Mouse (Mus musculus) embryonic facial prominence, embryonic 13.5 days (tissue): ENCODE results near the gene Slc41a2. TPM values are rescaled to one million over a fixed set of nuclear protein-coding genes. Genes with fewer than 3 reads are reported as not detected.

Experiments
- ATAC-seq: fragments of 200-750 bp; cut with Nextera tagmentation; 2 replicates; pipeline ENCODE4 v1.8.0; 2017; ENCODE audit warnings: low read depth; ENCODE audit not compliant: insufficient number of reproducible peaks, insufficient read depth, low FRiP score, low TSS enrichment
- H3K27ac ChIP-seq: fragments of 300-500 bp; sonication (generic); 2 replicates; pipeline ENCODE4 v1.5.1; 2015; ENCODE audit warnings: moderate library complexity, mild to moderate bottlenecking, inconsistent platforms
- H3K27me3 ChIP-seq: fragments of 300-500 bp; sonication (generic); 2 replicates; pipeline ENCODE4 v1.6.1; 2015; ENCODE audit warnings: mild to moderate bottlenecking, inconsistent platforms
- H3K36me3 ChIP-seq: fragments of 300-500 bp; sonication (generic); 2 replicates; pipeline ENCODE4 v1.6.1; 2015; ENCODE audit warnings: mild to moderate bottlenecking, inconsistent platforms
- H3K4me1 ChIP-seq: fragments of 300-500 bp; sonication (generic); 2 replicates; pipeline ENCODE4 v1.6.1; 2015; ENCODE audit warnings: inconsistent platforms
- H3K4me2 ChIP-seq: fragments of 300-500 bp; sonication (generic); 2 replicates; pipeline ENCODE4 v1.6.1; 2015; ENCODE audit warnings: moderate library complexity, mild to moderate bottlenecking, inconsistent platforms
- H3K4me3 ChIP-seq: fragments of 300-500 bp; sonication (generic); 2 replicates; pipeline ENCODE4 v1.5.1; 2015; ENCODE audit warnings: mild to moderate bottlenecking, inconsistent platforms
- H3K9ac ChIP-seq: fragments of 300-500 bp; sonication (generic); 2 replicates; pipeline ENCODE4 v1.6.1; 2015; ENCODE audit warnings: mild to moderate bottlenecking, inconsistent platforms
- H3K9me3 ChIP-seq: fragments of 300-500 bp; sonication (generic); 2 replicates; pipeline ENCODE4 v1.6.1; 2016; ENCODE audit warnings: inconsistent platforms
- WGBS: fragments of 180-500 bp; shearing (Covaris S2); methylation state at CpG from one replicate; pipeline ENCODE4 v1.1.7; 2015; ENCODE audit warnings: mixed read lengths; 5-methylcytosine and 5-hydroxymethylcytosine counted together
- polyA plus RNA-seq: library from polyadenylated mRNA; unstranded; fragments of >200 nt; fragmentation: Nextera tagmentation; extraction: Ambion mirVana; gene quantifications from 2 replicates; pipeline ENCODE4 v1.2.1, GENCODE M21; 2015

Gene Slc41a2
- polyA plus RNA-seq, 1 experiment from 2014 or later: 1.5 TPM

GRCm38 (mm10) chr10:83264056-83264455, 73.6 kb downstream of the Slc41a2 start:
- Histone ChIP-seq H3K27me3 (no peaks in the 10 kb centered on the region), H3K4me2 (no peak overlapping the region), H3K9ac (no peak overlapping the region), H3K4me3 (no peak overlapping the region), H3K4me1 (peaks cover 12% of the 10 kb centered on the region), H3K27ac (no peak overlapping the region), H3K36me3 (no peaks in the 10 kb centered on the region), H3K9me3 (no peaks in the 10 kb centered on the region)
- ATAC-seq: no peak
- WGBS: 37% methylated on average over 2 of the region's 2 CpGs

- Histone ChIP-seq H3K27me3 (no peaks in the 10 kb centered on the region), H3K9me3 (no peaks in the 10 kb centered on the region), H3K36me3 (no peaks in the 10 kb centered on the region), H3K9ac (no peak overlapping the region), H3K4me2 (no peak overlapping the region), H3K4me3 (no peak overlapping the region), H3K4me1 (peaks cover 12% of the 10 kb centered on the region), H3K27ac (no peak overlapping the region)
- WGBS: 35% methylated on average over 4 of the region's 4 CpGs
- no peak for ATAC-seq
These were observed 76.4 kb downstream of the Slc41a2 start for GRCm38 (mm10) chr10:83261264-83261663.

DNA sequence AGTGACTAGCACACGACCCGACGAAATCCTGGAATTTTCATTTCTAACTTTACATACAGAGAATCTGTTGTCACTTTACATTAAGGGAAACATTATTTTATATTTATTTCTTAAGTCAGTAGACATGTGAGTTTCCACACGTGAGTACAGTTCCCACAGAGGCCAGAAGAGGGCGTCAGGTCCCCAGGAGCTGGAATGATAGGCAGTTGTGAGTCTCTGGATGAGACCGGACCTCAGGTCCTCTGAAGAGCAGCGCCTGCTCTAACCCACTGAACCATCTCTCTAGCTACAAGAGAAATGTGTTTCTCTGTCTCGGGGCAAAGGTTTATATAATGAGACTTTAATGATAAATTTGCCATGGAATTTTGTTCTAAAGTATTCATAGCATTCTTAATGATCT, 86.3 kb downstream of the Slc41a2 start:
- Histone ChIP-seq H3K9me3 (no peaks in the 10 kb centered on the region), H3K27me3 (no peaks in the 10 kb centered on the region), H3K4me2 (no peak overlapping the region), H3K27ac (no peak overlapping the region), H3K9ac (no peak overlapping the region), H3K4me1 (peaks cover 4% of the 10 kb centered on the region; the same call in 1 of the 2 replicates), H3K4me3 (no peak overlapping the region), H3K36me3 (0 out of 2 replicates have a peak, but pooled peaks cover 4% of the 10 kb centered on the region)
- ATAC-seq: no peak
- 59% methylated on average over 8 of the region's 8 CpGs for WGBS

GRCm38 (mm10) chr10:83248036-83248435, 89.6 kb downstream of the Slc41a2 start:
- Histone ChIP-seq H3K9ac (no peak overlapping the region), H3K27ac (no peak overlapping the region), H3K4me3 (no peak overlapping the region), H3K36me3 (no peaks in the 10 kb centered on the region), H3K9me3 (no peaks in the 10 kb centered on the region), H3K4me1 (no peaks in the 10 kb centered on the region), H3K27me3 (no peaks in the 10 kb centered on the region), H3K4me2 (no peak overlapping the region)
- 73% methylated on average over 7 of the region's 7 CpGs for WGBS
- no peak for ATAC-seq

DNA sequence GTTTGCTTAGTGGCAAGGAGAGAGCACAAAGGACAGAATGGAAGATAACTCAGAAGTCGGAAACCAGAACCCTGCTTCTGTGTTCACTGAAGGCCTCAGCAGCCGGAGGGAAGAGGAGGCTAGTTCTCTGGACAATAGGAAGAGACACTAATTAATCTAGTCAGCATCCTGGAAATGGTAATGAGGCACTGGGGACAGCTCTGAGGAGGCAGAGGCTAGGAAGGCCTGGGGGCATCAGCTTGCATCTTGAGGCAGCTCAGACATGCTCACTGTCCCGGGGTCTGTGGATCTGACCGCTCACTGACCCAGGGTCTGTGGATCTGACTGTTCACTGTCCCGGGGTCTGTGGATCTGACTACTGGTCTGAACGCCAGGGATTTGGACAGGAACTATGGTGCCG, 92.0 kb downstream of the Slc41a2 start:
- no peak overlapping the region for H3K9ac ChIP-seq
- H3K27me3 ChIP-seq: no peaks in the 10 kb centered on the region
- 0 out of 2 replicates have a peak, but pooled peaks cover 8% of the 10 kb centered on the region for H3K4me1 ChIP-seq
- H3K4me3 ChIP-seq: no peak overlapping the region
- no peaks in the 10 kb centered on the region for H3K36me3 ChIP-seq
- H3K4me2 ChIP-seq: no peak overlapping the region
- no peak for ATAC-seq
- 55% methylated on average over 7 of the region's 7 CpGs for WGBS
- H3K9me3 ChIP-seq: no peaks in the 10 kb centered on the region
- no peak overlapping the region for H3K27ac ChIP-seq

GRCm38 (mm10) chr10:83244131-83244530, 93.6 kb downstream of the Slc41a2 start:
- H3K4me2 ChIP-seq: no peak overlapping the region
- no peak for ATAC-seq
- H3K9me3 ChIP-seq: no peaks in the 10 kb centered on the region
- no peaks in the 10 kb centered on the region for H3K27me3 ChIP-seq
- no peaks in the 10 kb centered on the region for H3K36me3 ChIP-seq
- H3K27ac ChIP-seq: no peak overlapping the region
- H3K4me1 ChIP-seq: 0 out of 2 replicates have a peak, but pooled peaks cover 8% of the 10 kb centered on the region
- no peak overlapping the region for H3K4me3 ChIP-seq
- 33% methylated on average over 6 of the region's 6 CpGs for WGBS
- no peak overlapping the region for H3K9ac ChIP-seq

DNA sequence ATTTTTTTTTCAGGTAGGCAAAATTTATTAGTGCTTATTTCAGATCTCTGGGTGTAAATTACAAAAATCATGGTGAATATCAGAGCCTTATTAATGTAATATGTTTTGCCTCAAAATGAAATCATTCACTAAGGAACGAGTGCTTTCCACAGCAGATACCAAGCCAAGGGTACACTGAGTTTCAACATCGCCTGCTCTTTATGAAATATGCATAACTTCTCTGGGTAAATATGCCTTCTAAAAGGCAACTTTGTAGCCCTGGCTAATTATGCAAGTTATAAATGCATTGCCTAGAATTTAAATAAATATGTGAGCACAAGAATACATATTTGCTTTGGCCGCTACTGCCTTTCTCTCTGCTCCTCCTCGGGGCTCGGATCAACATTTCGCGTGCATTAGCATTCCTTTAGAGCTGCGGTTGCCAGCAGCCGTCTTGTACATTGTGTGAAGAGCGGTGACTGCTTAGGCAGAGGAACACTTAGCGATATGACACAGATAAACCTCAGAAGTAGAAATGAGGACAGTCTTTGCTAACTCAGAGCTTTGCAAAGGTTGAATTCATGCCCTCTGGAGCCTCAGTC, 95.5 kb downstream of the Slc41a2 start:
- no peak for ATAC-seq
- Histone ChIP-seq H3K36me3 (no peaks in the 10 kb centered on the region), H3K27ac (no peak overlapping the region), H3K4me2 (no peak overlapping the region), H3K9ac (no peak overlapping the region), H3K27me3 (no peaks in the 10 kb centered on the region), H3K4me3 (no peak overlapping the region), H3K4me1 (0 out of 2 replicates have a peak, but pooled peaks cover 8% of the 10 kb centered on the region), H3K9me3 (no peaks in the 10 kb centered on the region)
- WGBS: 39% methylated on average over 11 of the region's 11 CpGs

GRCm38 (mm10) chr10:83234391-83234790, 103.3 kb downstream of the Slc41a2 start:
- Histone ChIP-seq H3K36me3 (no peaks in the 10 kb centered on the region), H3K9me3 (no peaks in the 10 kb centered on the region), H3K9ac (no peak overlapping the region), H3K4me1 (peaks cover 31% of the 10 kb centered on the region), H3K27ac (no peak overlapping the region), H3K4me3 (no peak overlapping the region), H3K27me3 (no peaks in the 10 kb centered on the region), H3K4me2 (no peak overlapping the region)
- 53% methylated on average over 4 of the region's 4 CpGs for whole genome bisulfite sequencing
- ATAC-seq: no peak

- Histone ChIP-seq H3K27me3 (no peaks in the 10 kb centered on the region), H3K4me3 (no peak overlapping the region), H3K36me3 (no peaks in the 10 kb centered on the region), H3K27ac (no peak overlapping the region), H3K4me2 (no peak overlapping the region), H3K4me1 (peaks cover 31% of the 10 kb centered on the region), H3K9me3 (no peaks in the 10 kb centered on the region), H3K9ac (no peak overlapping the region)
- no peak for ATAC-seq
- 86% methylated on average over 3 of the region's 3 CpGs for WGBS
These were observed 103.7 kb downstream of the Slc41a2 start for GRCm38 (mm10) chr10:83233967-83234366.

DNA sequence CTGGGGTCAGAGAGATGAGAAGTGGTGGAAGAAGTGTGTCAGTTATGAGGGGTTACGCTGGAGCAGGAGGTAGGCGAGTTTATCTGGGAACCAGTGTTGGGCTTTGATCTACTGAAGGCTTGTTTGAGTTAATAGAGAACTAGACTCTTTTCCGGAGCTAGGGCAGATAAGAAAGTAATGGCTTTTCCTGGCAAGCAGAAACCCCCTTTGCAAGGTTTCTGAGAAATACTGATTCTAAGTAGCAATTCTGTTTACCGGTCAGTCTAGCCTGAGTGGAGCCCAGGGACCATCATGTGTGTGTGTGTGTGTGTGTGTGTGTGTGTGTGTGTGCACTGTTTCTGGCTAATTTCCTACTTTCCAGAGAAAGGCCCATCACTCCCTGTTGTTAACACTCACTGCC, 109.1 kb downstream of the Slc41a2 start:
- no peak overlapping the region for H3K4me3 ChIP-seq
- no peaks in the 10 kb centered on the region for H3K9me3 ChIP-seq
- H3K27me3 ChIP-seq: no peaks in the 10 kb centered on the region
- ATAC-seq: no peak
- H3K36me3 ChIP-seq: no peaks in the 10 kb centered on the region
- 88% methylated on average over 4 of the region's 4 CpGs for WGBS
- H3K4me2 ChIP-seq: no peak overlapping the region
- no peak overlapping the region for H3K9ac ChIP-seq
- H3K27ac ChIP-seq: no peak overlapping the region
- peaks cover 12% of the 10 kb centered on the region for H3K4me1 ChIP-seq

DNA sequence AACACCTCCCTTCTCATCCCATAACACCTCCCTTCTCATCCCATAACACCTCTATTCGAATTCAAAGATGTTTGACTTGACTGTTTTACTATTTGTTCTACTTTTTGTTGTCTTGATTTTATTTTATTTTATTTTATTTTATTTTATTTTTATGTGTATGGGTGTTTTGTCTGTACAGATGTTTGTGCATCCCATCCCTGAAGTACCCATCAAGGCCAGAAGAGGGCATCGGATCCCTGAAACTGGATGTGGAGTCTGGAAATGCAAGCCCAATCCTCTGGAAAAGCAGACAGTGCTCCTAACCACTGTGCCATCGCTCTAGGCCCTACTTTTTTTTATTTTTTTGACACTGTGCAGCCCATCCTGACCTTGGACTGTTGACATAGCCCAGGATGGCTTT, 112.7 kb downstream of the Slc41a2 start:
- H3K27ac ChIP-seq: no peak overlapping the region
- no peaks in the 10 kb centered on the region for H3K36me3 ChIP-seq

GRCm38 (mm10) chr10:83220847-83221246, 116.8 kb downstream of the Slc41a2 start:
- H3K4me3 ChIP-seq: no peak overlapping the region
- H3K4me2 ChIP-seq: no peak overlapping the region
- no peak overlapping the region for H3K27ac ChIP-seq
- H3K4me1 ChIP-seq: peaks cover 9% of the 10 kb centered on the region
- 73% methylated on average over 3 of the region's 3 CpGs for WGBS
- no peak for ATAC-seq
- no peak overlapping the region for H3K9ac ChIP-seq
- H3K27me3 ChIP-seq: no peaks in the 10 kb centered on the region
- no peaks in the 10 kb centered on the region for H3K36me3 ChIP-seq
- H3K9me3 ChIP-seq: no peaks in the 10 kb centered on the region

More for the DNA sequence above, 112.7 kb downstream of the Slc41a2 start:
- Histone ChIP-seq H3K9me3 (no peaks in the 10 kb centered on the region), H3K4me3 (no peak overlapping the region), H3K4me1 (no peaks in the 10 kb centered on the region), H3K9ac (no peak overlapping the region), H3K4me2 (no peak overlapping the region), H3K27me3 (no peaks in the 10 kb centered on the region)
- no peak for ATAC-seq
- WGBS: 48% methylated on average over 3 of the region's 3 CpGs
